Mouse (Mus musculus): ENCODE results near the gene Plcl2. TPM values are rescaled to one million over a fixed set of nuclear protein-coding genes. Genes with fewer than 3 reads are reported as not detected.

Gene Plcl2
- total RNA-seq, 1 experiment: 2.7 TPM

GRCm38 (mm10) chr17:50650535-50651223, 141.5 kb downstream of the Plcl2 start:
- H3K27ac ChIP-seq (ENCODE audit: insufficient read depth, low read depth, low read length, poor library complexity, severe bottlenecking): no peak overlapping the region
- in situ Hi-C loops (cut with MboI; ENCODE audit: low sequenced_read_pairs in 2 of 2, unreplicated experiment in 2 of 2): no loop called here
- no peaks in the 10 kb centered on the region for H3K9me3 ChIP-seq (ENCODE audit: control insufficient read depth, insufficient read depth, low read depth, low read length)
- H3K9ac ChIP-seq (ENCODE audit: insufficient read depth, low read depth, low read length, poor library complexity, severe bottlenecking): no peak overlapping the region
- H3K4me1 ChIP-seq (ENCODE audit: control insufficient read depth in 2 of 2, insufficient read depth in 2 of 2, low read length in 2 of 2, poor library complexity in 1 of 2): no peaks in the 10 kb centered on the region
- TF ChIP-seq ZC3H11A (IDR thresholded peaks at IDR 0.05; ENCODE audit: borderline replicate concordance, low read depth, low read length) (no peak), MAFK (IDR thresholded peaks at IDR 0.05; ENCODE audit: insufficient read depth, low read depth, low read length) (no peak), CHD2 (IDR thresholded peaks at IDR 0.05; ENCODE audit: low read depth, low read length) (no peak), HCFC1 (IDR thresholded peaks at IDR 0.05; ENCODE audit: borderline replicate concordance, insufficient read depth, low read length) (no peak), ZNF384 (IDR thresholded peaks at IDR 0.05; ENCODE audit: low read depth, low read length) (no peak)
- H3K36me3 ChIP-seq (ENCODE audit: control insufficient read depth, insufficient read depth, low read length, poor library complexity, severe bottlenecking): no peaks in the 10 kb centered on the region
- H3K4me3 ChIP-seq (ENCODE audit: insufficient read depth in 1 of 2, low read depth in 1 of 2, low read length in 2 of 2, poor library complexity in 1 of 2, severe bottlenecking in 1 of 2): no peak overlapping the region
- no peak for DNase-seq (ENCODE audit: low read depth, low spot score)

DNA sequence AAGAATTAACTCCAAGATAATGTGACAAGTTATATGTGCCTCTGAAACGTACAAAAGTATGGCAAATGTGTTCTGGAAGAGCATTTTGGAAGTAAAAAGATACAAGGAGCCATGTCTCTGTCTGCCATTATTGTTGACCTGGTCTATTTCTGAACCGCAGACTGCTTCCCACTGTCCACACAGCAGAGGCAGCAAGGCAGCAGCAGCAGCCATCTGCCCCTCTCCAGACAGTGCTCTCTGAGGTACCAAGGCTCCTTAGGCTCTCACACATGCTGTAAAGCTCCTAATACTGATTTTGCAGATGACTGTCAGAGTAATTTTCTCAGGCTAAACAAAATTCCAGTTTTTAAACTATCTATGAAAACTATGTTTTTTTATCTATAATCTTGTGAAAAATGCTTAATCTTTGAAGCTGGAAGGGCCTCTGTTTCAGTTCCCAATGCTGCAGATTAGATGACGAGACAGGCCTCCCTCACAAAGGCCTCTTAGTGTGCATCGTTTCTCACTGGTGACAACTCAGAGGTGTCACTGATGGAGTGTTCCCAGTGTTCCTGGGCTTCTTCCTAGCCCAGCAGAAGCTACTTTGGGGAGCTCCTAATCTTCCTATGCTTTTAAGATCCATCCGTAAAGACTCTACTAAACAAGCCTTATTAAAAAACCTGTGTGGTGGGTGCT, 145.7 kb downstream of the Plcl2 start:
- H3K9ac ChIP-seq (ENCODE audit: insufficient read depth, low read depth, low read length, poor library complexity, severe bottlenecking): no peak overlapping the region
- no peak for TF ChIP-seq ZNF384 (IDR thresholded peaks at IDR 0.05; ENCODE audit: low read depth, low read length)
- TF ChIP-seq HCFC1 (IDR thresholded peaks at IDR 0.05; ENCODE audit: borderline replicate concordance, insufficient read depth, low read length): no peak
- TF ChIP-seq CHD2 (IDR thresholded peaks at IDR 0.05; ENCODE audit: low read depth, low read length): no peak
- no peak for TF ChIP-seq MAFK (IDR thresholded peaks at IDR 0.05; ENCODE audit: insufficient read depth, low read depth, low read length)
- no peak for TF ChIP-seq ZC3H11A (IDR thresholded peaks at IDR 0.05; ENCODE audit: borderline replicate concordance, low read depth, low read length)
- no peaks in the 10 kb centered on the region for H3K4me1 ChIP-seq (ENCODE audit: control insufficient read depth in 2 of 2, insufficient read depth in 2 of 2, low read length in 2 of 2, poor library complexity in 1 of 2)
- no peaks in the 10 kb centered on the region for H3K36me3 ChIP-seq (ENCODE audit: control insufficient read depth, insufficient read depth, low read length, poor library complexity, severe bottlenecking)
- H3K4me3 ChIP-seq (ENCODE audit: insufficient read depth in 1 of 2, low read depth in 1 of 2, low read length in 2 of 2, poor library complexity in 1 of 2, severe bottlenecking in 1 of 2): no peak overlapping the region
- no peak overlapping the region for H3K27ac ChIP-seq (ENCODE audit: insufficient read depth, low read depth, low read length, poor library complexity, severe bottlenecking)
- DNase-seq (ENCODE audit: low read depth, low spot score): no peak
- in situ Hi-C loops (cut with MboI; ENCODE audit: low sequenced_read_pairs in 2 of 2, unreplicated experiment in 2 of 2): no loop called here
- 0 out of 2 replicates have a peak, but pooled peaks cover 1% of the 10 kb centered on the region for H3K9me3 ChIP-seq (ENCODE audit: control insufficient read depth, insufficient read depth, low read depth, low read length)

- Histone ChIP-seq H3K9ac (ENCODE audit: insufficient read depth, low read depth, low read length, poor library complexity, severe bottlenecking) (no peak overlapping the region), H3K4me3 (ENCODE audit: insufficient read depth in 1 of 2, low read depth in 1 of 2, low read length in 2 of 2, poor library complexity in 1 of 2, severe bottlenecking in 1 of 2) (no peak overlapping the region), H3K4me1 (ENCODE audit: control insufficient read depth in 2 of 2, insufficient read depth in 2 of 2, low read length in 2 of 2, poor library complexity in 1 of 2) (no peaks in the 10 kb centered on the region), H3K9me3 (ENCODE audit: control insufficient read depth, insufficient read depth, low read depth, low read length) (peaks cover 5% of the 10 kb centered on the region; the same call in 1 of the 2 replicates), H3K36me3 (ENCODE audit: control insufficient read depth, insufficient read depth, low read length, poor library complexity, severe bottlenecking) (no peaks in the 10 kb centered on the region), H3K27ac (ENCODE audit: insufficient read depth, low read depth, low read length, poor library complexity, severe bottlenecking) (no peak overlapping the region)
- TF ChIP-seq CHD2 (IDR thresholded peaks at IDR 0.05; ENCODE audit: low read depth, low read length) (no peak), ZNF384 (IDR thresholded peaks at IDR 0.05; ENCODE audit: low read depth, low read length) (no peak), HCFC1 (IDR thresholded peaks at IDR 0.05; ENCODE audit: borderline replicate concordance, insufficient read depth, low read length) (no peak), ZC3H11A (IDR thresholded peaks at IDR 0.05; ENCODE audit: borderline replicate concordance, low read depth, low read length) (no peak), MAFK (IDR thresholded peaks at IDR 0.05; ENCODE audit: insufficient read depth, low read depth, low read length) (no peak)
- in situ Hi-C loops (cut with MboI; ENCODE audit: low sequenced_read_pairs in 2 of 2, unreplicated experiment in 2 of 2): no loop called here
- DNase-seq (ENCODE audit: low read depth, low spot score): no peak
These were observed 146.2 kb downstream of the Plcl2 start for GRCm38 (mm10) chr17:50655416-50655776.

DNA sequence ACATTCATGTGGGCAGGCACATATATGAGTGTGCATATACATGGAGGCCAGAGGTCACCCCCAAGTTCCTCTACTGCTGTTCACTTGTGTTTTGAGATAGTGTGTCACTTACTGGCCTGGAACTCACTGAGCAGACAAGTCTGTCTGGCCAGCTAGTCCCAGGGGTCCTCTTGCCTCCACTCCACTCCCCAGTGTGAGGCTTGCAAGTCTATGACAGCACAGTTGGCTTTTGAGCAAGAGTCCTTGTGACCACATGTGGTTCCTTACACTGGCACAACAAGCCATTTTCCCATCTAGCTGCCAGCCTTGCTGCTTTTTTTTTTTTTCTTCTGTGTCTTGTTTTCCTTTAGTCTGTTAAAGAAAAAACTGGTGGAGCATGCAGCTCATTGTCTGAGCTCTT, 148.1 kb downstream of the Plcl2 start:
- Histone ChIP-seq H3K27ac (ENCODE audit: insufficient read depth, low read depth, low read length, poor library complexity, severe bottlenecking) (no peak overlapping the region), H3K4me1 (ENCODE audit: control insufficient read depth in 2 of 2, insufficient read depth in 2 of 2, low read length in 2 of 2, poor library complexity in 1 of 2) (no peaks in the 10 kb centered on the region), H3K36me3 (ENCODE audit: control insufficient read depth, insufficient read depth, low read length, poor library complexity, severe bottlenecking) (no peaks in the 10 kb centered on the region), H3K4me3 (ENCODE audit: insufficient read depth in 1 of 2, low read depth in 1 of 2, low read length in 2 of 2, poor library complexity in 1 of 2, severe bottlenecking in 1 of 2) (no peak overlapping the region), H3K9ac (ENCODE audit: insufficient read depth, low read depth, low read length, poor library complexity, severe bottlenecking) (no peak overlapping the region), H3K9me3 (ENCODE audit: control insufficient read depth, insufficient read depth, low read depth, low read length) (peaks cover 5% of the 10 kb centered on the region; the same call in 1 of the 2 replicates)
- TF ChIP-seq ZNF384 (IDR thresholded peaks at IDR 0.05; ENCODE audit: low read depth, low read length): no peak
- no peak for TF ChIP-seq CHD2 (IDR thresholded peaks at IDR 0.05; ENCODE audit: low read depth, low read length)
- TF ChIP-seq ZC3H11A (IDR thresholded peaks at IDR 0.05; ENCODE audit: borderline replicate concordance, low read depth, low read length): no peak
- no peak for TF ChIP-seq MAFK (IDR thresholded peaks at IDR 0.05; ENCODE audit: insufficient read depth, low read depth, low read length)
- no peak for TF ChIP-seq HCFC1 (IDR thresholded peaks at IDR 0.05; ENCODE audit: borderline replicate concordance, insufficient read depth, low read length)
- in situ Hi-C loops (cut with MboI; ENCODE audit: low sequenced_read_pairs in 2 of 2, unreplicated experiment in 2 of 2): no loop called here
- no peak for DNase-seq (ENCODE audit: low read depth, low spot score)

Data from ES-E14 (cell line).